Comparison of ENCODE assay signal across 26 mouse cellular contexts in the genomic region with DNA sequence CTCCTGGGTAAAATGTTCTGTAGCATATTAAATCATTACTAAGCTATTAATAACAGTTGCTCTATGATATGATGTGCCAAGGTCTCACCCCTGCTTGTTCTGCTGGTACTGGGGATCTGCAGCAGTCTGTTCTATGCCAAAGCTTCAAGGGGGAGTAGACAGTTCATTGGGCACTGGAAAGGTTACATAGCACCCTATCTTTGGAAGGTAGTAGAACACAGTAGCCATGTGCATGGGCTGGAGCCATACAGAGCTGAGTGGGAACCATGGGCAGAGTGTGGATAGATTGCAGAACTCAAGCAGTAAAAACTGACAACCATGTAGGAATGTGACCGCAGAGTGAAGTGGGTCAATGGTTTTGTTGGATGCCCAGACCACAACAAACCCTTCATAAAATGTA.
DNase-seq lines count a peak whose midpoint lies in the region; ATAC-seq lines count a peak whose summit lies in the region.
"Had no signal": no experiment of that assay in that cellular context is flagged by ENCODE, and none has a peak within 500 bp of the region (broad histone marks: within the 10 kb centered on the region; RNA-seq: fewer than 3 reads in every experiment).

No protein-coding gene starts in this region.

- no peaks in the 10 kb centered on the region for H3K27me3 ChIP-seq in heart, embryonic 15.5 days
- no peaks in the 10 kb centered on the region for H3K27me3 ChIP-seq in kidney, embryonic 15.5 days
- H3K27me3 ChIP-seq: embryonic facial prominence, embryonic 12.5 days; forebrain, embryonic 15.5 days; limb, embryonic 12.5 days; liver, embryonic 15.5 days; lung, embryonic 15.5 days had no signal

- H3K4me1 ChIP-seq in heart, embryonic 15.5 days (replicated peaks), result 0 out of 2 replicates have a peak, but pooled peaks cover 2% of the 10 kb centered on the region
- H3K4me1 ChIP-seq in kidney, embryonic 15.5 days, result no peaks in the 10 kb centered on the region
- H3K4me1 ChIP-seq: embryonic facial prominence, embryonic 12.5 days; forebrain, embryonic 10.5 days; forebrain, embryonic 15.5 days; limb, embryonic 12.5 days; liver, embryonic 15.5 days; lung, embryonic 15.5 days had no signal

- H3K4me3 ChIP-seq in heart, embryonic 15.5 days, result no peak overlapping the region
- no peak overlapping the region for H3K4me3 ChIP-seq in kidney, embryonic 15.5 days (replicated peaks)
- H3K4me3 ChIP-seq: embryonic facial prominence, embryonic 12.5 days; forebrain, embryonic 10.5 days; forebrain, embryonic 15.5 days; left cerebral cortex, adult 2 months; limb, embryonic 12.5 days; liver, embryonic 15.5 days; lung, embryonic 15.5 days had no signal

- intact Hi-C loops in heart, postnatal 25 days (cut with DNase I), result no loop called here

- no peak overlapping the region for H3K9ac ChIP-seq in heart, embryonic 15.5 days
- no peak overlapping the region for H3K9ac ChIP-seq in kidney, embryonic 15.5 days
- H3K9ac ChIP-seq: embryonic facial prominence, embryonic 12.5 days; forebrain, embryonic 15.5 days; hindbrain, embryonic 14.5 days; limb, embryonic 12.5 days; liver, embryonic 15.5 days; lung, embryonic 15.5 days had no signal

- H3K4me2 ChIP-seq in heart, embryonic 15.5 days, result no peak overlapping the region
- no peak overlapping the region for H3K4me2 ChIP-seq in kidney, embryonic 15.5 days
- H3K4me2 ChIP-seq: embryonic facial prominence, embryonic 12.5 days; forebrain, embryonic 15.5 days; hindbrain, embryonic 14.5 days; limb, embryonic 12.5 days; liver, embryonic 15.5 days; lung, embryonic 15.5 days; midbrain, embryonic 11.5 days had no signal

- DNase-seq in adrenal gland, adult 2 months, result peak; percentile 26
- no peak for DNase-seq in adrenal gland, adult 18-20 months (ENCODE audit: low spot score in 2 of 2)
- no peak for DNase-seq in heart, postnatal 25 days (ENCODE audit: low spot score)
- no peak for DNase-seq in kidney, postnatal 4 days
- DNase-seq in spleen, postnatal 36 days (ENCODE audit: low spot score in 2 of 2), result no peak
- DNase-seq: cerebellum, adult 11-12 months; cerebellum, adult 9-11 months; embryo, embryonic 11 days; gastrocnemius, postnatal 25 days; lung, postnatal 36 days; right cerebral cortex, postnatal 25 days; thymus, postnatal 14 days had no signal

- no peaks in the 10 kb centered on the region for H3K9me3 ChIP-seq in heart, embryonic 15.5 days (replicated peaks)
- H3K9me3 ChIP-seq in kidney, embryonic 15.5 days (replicated peaks), result no peaks in the 10 kb centered on the region
- H3K9me3 ChIP-seq: embryonic facial prominence, embryonic 12.5 days; forebrain, embryonic 10.5 days; forebrain, embryonic 15.5 days; limb, embryonic 12.5 days; liver, embryonic 15.5 days; lung, embryonic 15.5 days had no signal

- WGBS in heart, embryonic 15.5 days, result 91% methylated on average over 1 of the region's 1 CpGs
- 56% methylated on average over 1 of the region's 1 CpGs for WGBS in kidney, embryonic 15.5 days

- peak; percentile 58; the same call in 1 of the 2 replicates for ATAC-seq in heart, embryonic 15.5 days (replicated peaks; ENCODE audit: insufficient number of reproducible peaks, insufficient read depth, low FRiP score, low read depth)
- peak; percentile 56; the same call in 1 of the 2 replicates for ATAC-seq in kidney, embryonic 15.5 days (replicated peaks; ENCODE audit: low FRiP score)
- ATAC-seq: forebrain, embryonic 15.5 days; intestine, postnatal 0 days; midbrain, embryonic 16.5 days had no signal

- H3K27ac ChIP-seq in heart, embryonic 15.5 days, result no peak overlapping the region
- no peak overlapping the region for H3K27ac ChIP-seq in kidney, embryonic 15.5 days
- H3K27ac ChIP-seq: embryonic facial prominence, embryonic 12.5 days; forebrain, embryonic 10.5 days; forebrain, embryonic 15.5 days; hindbrain, embryonic 14.5 days; kidney, postnatal 0 days; left cerebral cortex, adult 2 months; limb, embryonic 12.5 days; liver, embryonic 15.5 days; lung, embryonic 15.5 days had no signal

- no peaks in the 10 kb centered on the region for H3K36me3 ChIP-seq in heart, embryonic 15.5 days
- no peaks in the 10 kb centered on the region for H3K36me3 ChIP-seq in kidney, embryonic 15.5 days
- H3K36me3 ChIP-seq: embryonic facial prominence, embryonic 12.5 days; forebrain, embryonic 10.5 days; forebrain, embryonic 15.5 days; limb, embryonic 12.5 days; liver, embryonic 15.5 days; lung, embryonic 15.5 days had no signal
